Mouse (Mus musculus) liver, embryonic 14.5 days (tissue): ENCODE data around the gene Tbcel. TPM values are rescaled to one million over a fixed set of nuclear protein-coding genes. Genes with fewer than 3 reads are reported as not detected.

ENCODE experiments used
- ATAC-seq: fragments of 200-750 bp; cut with Nextera tagmentation; 2 replicates; pipeline ENCODE4 v1.8.0; 2017; ENCODE audit warnings: moderate number of reproducible peaks, mild to moderate bottlenecking, moderate library complexity; ENCODE audit not compliant: insufficient read depth
- DNase-seq, 3 experiments: peaks; one replicate each; pipeline ENCODE4 v3.0.0-alpha.2; 2012 to 2013; ENCODE audit warnings: low read depth in 3 of 3, low spot score in 3 of 3
- H3K27ac ChIP-seq: fragments of 300-500 bp; sonication (generic); 2 replicates; pipeline ENCODE4 v1.5.1; 2014; ENCODE audit warnings: moderate library complexity, mild to moderate bottlenecking, control low read depth, inconsistent platforms
- H3K27me3 ChIP-seq: fragments of 300-500 bp; sonication (generic); 2 replicates; pipeline ENCODE4 v1.6.1; 2014; ENCODE audit warnings: mild to moderate bottlenecking, low read length, moderate library complexity; ENCODE audit not compliant: control insufficient read depth, insufficient read depth
- H3K36me3 ChIP-seq: fragments of 300-500 bp; sonication (generic); replicated peaks from 2 replicates; pipeline ENCODE4 v1.6.1; 2014; ENCODE audit warnings: low read depth; ENCODE audit not compliant: control insufficient read depth, insufficient read depth
- H3K4me1 ChIP-seq, 2 experiments: fragments of 200-500 bp in 1 of 2; fragments of 300-500 bp in 1 of 2; sonication (generic) in 1 of 2; replicated peaks; 2 replicates each; pipeline ENCODE4 v1.6.1; 2012 to 2014; ENCODE audit warnings: antibody characterized with exemption in 1 of 2, inconsistent platforms in 1 of 2, low read length in 1 of 2; ENCODE audit not compliant: control insufficient read depth in 2 of 2, insufficient read depth in 2 of 2
- H3K4me2 ChIP-seq: fragments of 300-500 bp; sonication (generic); 2 replicates; pipeline ENCODE4 v1.6.1; 2014; ENCODE audit warnings: low read depth, mild to moderate bottlenecking, control low read depth, moderate library complexity
- H3K4me3 ChIP-seq, 2 experiments: fragments of 200-500 bp in 1 of 2; fragments of 300-500 bp in 1 of 2; sonication (generic) in 1 of 2; 2 replicates each; pipeline ENCODE4 v1.5.1; 2012 to 2014; ENCODE audit warnings: low read depth in 2 of 2, low read length in 2 of 2, mild to moderate bottlenecking in 2 of 2, control low read depth in 1 of 2, inconsistent platforms in 1 of 2, moderate library complexity in 1 of 2; ENCODE audit not compliant: insufficient read depth in 1 of 2
- H3K9ac ChIP-seq: fragments of 300-500 bp; sonication (generic); replicated peaks from 2 replicates; pipeline ENCODE4 v1.6.1; 2014; ENCODE audit warnings: mild to moderate bottlenecking, control low read depth, moderate library complexity
- H3K9me3 ChIP-seq: fragments of 300-500 bp; sonication (generic); 2 replicates; pipeline ENCODE4 v1.6.1; 2016; ENCODE audit warnings: low read length, mixed read lengths; ENCODE audit not compliant: control insufficient read depth
- CTCF ChIP-seq: IDR thresholded peaks from 2 replicates; pipeline ENCODE4 v1.5.1; 2016; ENCODE audit warnings: antibody characterized with exemption, low read depth, control low read depth
- EP300 ChIP-seq: IDR thresholded peaks from 2 replicates; pipeline ENCODE4 v1.6.1; 2016; ENCODE audit warnings: antibody characterized with exemption, low read depth
- WGBS: fragments of 180-500 bp; shearing (Covaris S2); extraction: QIAGEN DNeasy Blood & Tissue Kit; methylation state at CpG from one replicate; pipeline ENCODE4 v1.1.7; 2014; ENCODE audit not compliant: insufficient replicate concordance; 5-methylcytosine and 5-hydroxymethylcytosine counted together
- polyA plus RNA-seq, 2 experiments: library from polyadenylated mRNA; depleted of rRNA in 1 of 2; stranded (reverse) in 1 of 2; unstranded in 1 of 2; fragments of >200 nt; fragmentation: Nextera tagmentation in 1 of 2; extraction: Ambion mirVana in 1 of 2; gene quantifications; 2 replicates each; pipeline versions ENCODE4 v1.2.1 to v1.2.3; 2012 to 2014

Tbcel gene
- polyA plus RNA-seq, 2 experiments, result 11.3 to 19.7 TPM

GRCm38 (mm10) chr9:42462585-42463219, 44.9 kb downstream of the Tbcel start:
- H3K27me3 ChIP-seq, result no peaks in the 10 kb centered on the region
- peak overlapping the region; percentile 55 for H3K9ac ChIP-seq
- DNase-seq (no peak), ATAC-seq (peak; percentile 32; the same call in 1 of the 2 replicates)
- H3K4me3 ChIP-seq, result peak overlapping the region; percentile 31 to 43
- 26% methylated on average over 7 of the region's 7 CpGs for WGBS
- H3K4me2 ChIP-seq, result peak overlapping the region; percentile 68
- H3K4me1 ChIP-seq, result peaks cover 43 to 68% of the 10 kb centered on the region in 2 experiments
- H3K9me3 ChIP-seq, result no peaks in the 10 kb centered on the region
- H3K36me3 ChIP-seq, result no peaks in the 10 kb centered on the region; the same call in 1 of the 2 replicates
- TF ChIP-seq EP300 (no peak; the same call in 1 of the 2 replicates), CTCF (no peak)
- H3K27ac ChIP-seq, result peak overlapping the region; percentile 94

GRCm38 (mm10) chr9:42461390-42462108, 46.1 kb downstream of the Tbcel start:
- DNase-seq, result peak; percentile 77 to 81 (median 80)
- Histone ChIP-seq H3K4me3 (peak overlapping the region; percentile 65 to 70), H3K4me1 (peaks cover 43 to 69% of the 10 kb centered on the region in 2 experiments)

GRCm38 (mm10) chr9:42460353-42460752, 47.3 kb downstream of the Tbcel start:
- Histone ChIP-seq H3K27me3 (no peaks in the 10 kb centered on the region), H3K27ac (peak overlapping the region; percentile 99), H3K4me2 (peak overlapping the region; percentile 87), H3K4me1 (peaks cover 43 to 67% of the 10 kb centered on the region in 2 experiments), H3K4me3 (peak overlapping the region; percentile 65 to 70), H3K9me3 (no peaks in the 10 kb centered on the region), H3K36me3 (no peaks in the 10 kb centered on the region; the same call in 1 of the 2 replicates), H3K9ac (peak overlapping the region; percentile 91)
- ATAC-seq (no peak), DNase-seq (no peak)
- WGBS, result 74% methylated on average over 10 of the region's 10 CpGs
- no peak for TF ChIP-seq EP300
- TF ChIP-seq CTCF, result no peak

More at GRCm38 (mm10) chr9:42461390-42462108, 46.1 kb downstream of the Tbcel start:
- no peaks in the 10 kb centered on the region for H3K27me3 ChIP-seq
- TF ChIP-seq EP300 (peak; percentile 86), CTCF (no peak)
- 8% methylated on average over 11 of the region's 11 CpGs for WGBS
- no peaks in the 10 kb centered on the region for H3K9me3 ChIP-seq
- peak; percentile 78 for ATAC-seq
- H3K27ac ChIP-seq, result peak overlapping the region; percentile 99
- H3K4me2 ChIP-seq, result peak overlapping the region; percentile 87
- H3K36me3 ChIP-seq, result no peaks in the 10 kb centered on the region; the same call in 1 of the 2 replicates
- H3K9ac ChIP-seq, result peak overlapping the region; percentile 91

GRCm38 (mm10) chr9:42459736-42460135, 47.9 kb downstream of the Tbcel start:
- H3K9ac ChIP-seq, result peak overlapping the region; percentile 91
- H3K4me2 ChIP-seq, result peak overlapping the region; percentile 87
- no peaks in the 10 kb centered on the region; the same call in 1 of the 2 replicates for H3K36me3 ChIP-seq
- H3K9me3 ChIP-seq, result no peaks in the 10 kb centered on the region
- H3K27me3 ChIP-seq, result no peaks in the 10 kb centered on the region
- ATAC-seq (no peak), DNase-seq (no peak)
- H3K4me1 ChIP-seq, result peaks cover 43 to 67% of the 10 kb centered on the region in 2 experiments
- H3K27ac ChIP-seq, result peak overlapping the region; percentile 99
- TF ChIP-seq EP300, result no peak
- TF ChIP-seq CTCF, result no peak
- 75% methylated on average over 6 of the region's 6 CpGs for WGBS
- peak overlapping the region; percentile 65 to 70 for H3K4me3 ChIP-seq
